Mouse (Mus musculus) liver, postnatal 0 days (tissue): ENCODE measurements around the gene Cd80.

ENCODE experiments used
- CTCF ChIP-seq: sonication (generic); IDR thresholded peaks from 2 replicates; pipeline ENCODE4 v1.5.1; 2016; ENCODE audit warnings: antibody characterized with exemption, low read depth
- EP300 ChIP-seq: IDR thresholded peaks from 2 replicates; pipeline ENCODE4 v1.6.1; 2016; ENCODE audit warnings: antibody characterized with exemption, low read depth, mild to moderate bottlenecking

GRCm38 (mm10) chr16:38454533-38455254 is 667 bp upstream of the Cd80 start:
- TF ChIP-seq CTCF (no peak), EP300 (no peak)
